Mouse (Mus musculus): ENCODE data around the gene Scrn1. TPM values are rescaled to one million over a fixed set of nuclear protein-coding genes. Genes with fewer than 3 reads are reported as not detected.

The Scrn1 gene
- 0.32 and 0.35 TPM in 2 replicates for polyA plus RNA-seq (2015; fragmentation: Nextera tagmentation; extraction: Ambion mirVana)

DNA sequence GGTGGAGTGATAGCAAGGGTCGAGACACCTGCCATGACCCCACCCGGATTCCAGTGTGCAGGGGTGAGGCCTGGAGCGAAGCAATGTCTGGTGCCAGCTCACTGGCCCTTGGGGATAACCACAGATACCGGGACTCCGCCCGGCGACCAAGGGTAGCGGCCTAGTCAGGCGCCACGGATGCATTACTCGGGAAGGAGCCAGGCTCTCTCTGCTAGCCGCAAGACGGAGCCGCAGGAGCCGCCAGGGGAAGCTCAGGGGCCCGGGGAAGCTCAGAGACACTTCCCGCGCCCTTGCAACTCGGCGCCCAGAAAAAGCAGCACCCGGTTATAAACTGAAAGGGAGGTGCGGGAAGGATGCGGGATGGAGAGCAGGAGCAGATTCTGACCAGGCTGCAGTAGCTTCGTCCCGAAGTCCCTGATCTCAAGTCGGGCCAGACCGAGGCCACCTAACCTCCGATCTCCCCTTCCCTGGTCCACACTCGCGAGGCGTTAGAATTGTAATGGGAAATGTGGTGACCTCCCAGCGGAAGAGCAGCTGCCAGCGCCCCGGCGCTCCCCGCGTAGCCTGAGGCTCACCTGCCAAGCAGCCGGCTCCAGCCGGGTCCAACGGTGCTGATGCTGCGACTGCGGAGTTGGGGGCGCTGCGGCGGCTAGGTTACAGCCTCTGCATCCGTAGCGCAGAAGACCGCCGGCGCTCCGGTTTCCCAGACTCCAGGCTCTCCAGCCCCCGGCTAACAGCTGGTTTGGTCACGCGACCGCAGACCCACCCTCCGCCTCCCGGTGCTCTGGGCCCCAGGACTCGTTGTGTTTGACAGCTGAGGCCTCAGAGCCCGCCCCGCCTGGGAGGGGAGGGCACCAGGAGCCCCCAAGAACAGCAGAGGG, at the start of gene Scrn1:
Gene Scrn1 (minus strand): TSS at position 825 of the 881 bp plus-strand sequence.
- no peak for TF ChIP-seq EP300 (IDR thresholded peaks at IDR 0.05; ENCODE audit: low read depth)
- TF ChIP-seq CTCF (IDR thresholded peaks at IDR 0.05; ENCODE audit: low read depth) = no peak
- H3K27me3 ChIP-seq (ENCODE audit: insufficient read depth, low read length) = peaks cover 29% of the 10 kb centered on the region
- H3K4me1 ChIP-seq (ENCODE audit: insufficient read depth) = no peaks in the 10 kb centered on the region; the same call in 1 of the 2 replicates
- ATAC-seq (no peak), DNase-seq (peak; percentile 19)
- H3K4me2 ChIP-seq (ENCODE audit: low read depth, low read length) = peak within 1 kb of the TSS; percentile 74
- no peak within 1 kb of the TSS for H3K27ac ChIP-seq (ENCODE audit: low read depth)
- H3K4me3 ChIP-seq (ENCODE audit: low read depth, low read length) = peak within 1 kb of the TSS; percentile 45
- H3K9ac ChIP-seq (replicated peaks) = peak within 1 kb of the TSS; percentile 9; the same call in 1 of the 2 replicates
- 2% methylated on average over 60 of the region's 60 CpGs for WGBS (ENCODE audit: insufficient replicate concordance)
- no peaks in the 10 kb centered on the region for H3K9me3 ChIP-seq (ENCODE audit: low read length)
- no peaks in the 10 kb centered on the region for H3K36me3 ChIP-seq (replicated peaks; ENCODE audit: insufficient read depth, low read length)

DNA sequence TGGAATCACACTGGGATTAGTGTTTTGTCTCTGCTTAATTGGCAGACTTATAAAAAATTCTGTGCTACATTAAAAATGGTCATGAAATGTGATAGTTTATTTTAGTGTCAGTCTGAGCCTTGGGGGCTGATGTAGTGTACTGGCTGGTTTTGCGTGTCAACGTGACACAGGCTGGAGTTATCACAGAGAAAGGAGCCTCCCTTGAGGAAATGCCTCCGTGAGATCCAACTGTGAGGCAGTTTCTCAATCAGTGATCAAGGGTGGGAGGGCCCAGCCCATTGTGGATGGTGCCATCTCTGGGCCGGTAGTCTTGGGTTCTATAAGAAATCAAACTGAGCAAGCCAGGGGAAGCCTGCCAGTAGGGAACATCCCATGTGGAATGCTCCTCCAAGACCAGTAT, 40.0 kb upstream of the Scrn1 start:
- H3K36me3 ChIP-seq (replicated peaks; ENCODE audit: insufficient read depth, low read length) = no peaks in the 10 kb centered on the region
- no peak overlapping the region for H3K27ac ChIP-seq (ENCODE audit: low read depth)
- H3K4me1 ChIP-seq (ENCODE audit: insufficient read depth) = peaks cover 5% of the 10 kb centered on the region
- DNase-seq (no peak), ATAC-seq (no peak)
- no peak for TF ChIP-seq CTCF (IDR thresholded peaks at IDR 0.05; ENCODE audit: low read depth)
- TF ChIP-seq EP300 (IDR thresholded peaks at IDR 0.05; ENCODE audit: low read depth) = no peak
- H3K27me3 ChIP-seq (ENCODE audit: insufficient read depth, low read length) = no peaks in the 10 kb centered on the region
- no peak overlapping the region for H3K9ac ChIP-seq (replicated peaks)
- no peak overlapping the region for H3K4me3 ChIP-seq (ENCODE audit: low read depth, low read length)
- 57% methylated on average over 4 of the region's 4 CpGs for WGBS (ENCODE audit: insufficient replicate concordance)
- H3K9me3 ChIP-seq (ENCODE audit: low read length) = no peaks in the 10 kb centered on the region
- no peak overlapping the region for H3K4me2 ChIP-seq (ENCODE audit: low read depth, low read length)

DNA sequence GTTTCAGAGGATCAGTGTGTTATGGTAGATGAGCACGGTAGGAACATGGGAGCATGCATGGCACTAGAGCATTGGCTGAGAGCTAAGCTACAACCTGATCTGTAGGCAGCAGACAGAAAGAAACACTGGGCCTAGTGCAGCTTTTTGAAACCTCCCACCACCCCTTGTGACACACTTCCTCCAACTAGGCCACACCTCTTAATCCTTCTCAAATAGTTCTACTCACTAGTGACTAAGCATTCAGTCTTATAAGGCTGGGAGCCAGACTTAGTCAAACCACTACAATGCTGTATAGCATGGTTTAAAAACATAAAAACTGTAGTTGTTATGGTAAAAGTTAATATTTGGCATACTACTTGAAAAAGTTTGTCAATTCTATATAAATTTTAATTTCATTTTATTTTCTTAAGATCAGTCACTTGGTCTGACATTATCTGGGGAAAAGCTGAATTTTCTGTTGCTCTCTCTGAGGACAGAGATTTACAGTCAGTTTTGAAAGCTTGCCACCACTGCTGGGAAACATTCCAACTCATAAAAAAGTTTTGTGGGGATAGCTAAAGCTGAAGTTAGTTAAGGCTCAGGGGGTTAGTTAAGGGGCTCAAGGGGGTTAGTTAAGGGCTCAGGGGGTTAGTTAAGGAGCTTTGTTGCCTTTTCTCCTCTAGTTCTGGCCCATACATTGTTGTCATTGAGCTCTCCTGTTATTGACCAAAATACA, 37.9 kb upstream of the Scrn1 start:
- Histone ChIP-seq H3K4me1 (ENCODE audit: insufficient read depth) (peaks cover 8% of the 10 kb centered on the region), H3K9me3 (ENCODE audit: low read length) (no peaks in the 10 kb centered on the region), H3K4me3 (ENCODE audit: low read depth, low read length) (no peak overlapping the region), H3K36me3 (replicated peaks; ENCODE audit: insufficient read depth, low read length) (no peaks in the 10 kb centered on the region), H3K9ac (replicated peaks) (no peak overlapping the region), H3K27ac (ENCODE audit: low read depth) (no peak overlapping the region), H3K4me2 (ENCODE audit: low read depth, low read length) (no peak overlapping the region), H3K27me3 (ENCODE audit: insufficient read depth, low read length) (no peaks in the 10 kb centered on the region)
- DNase-seq (no peak), ATAC-seq (no peak)
- WGBS (ENCODE audit: insufficient replicate concordance) = 91% methylated on average over 1 of the region's 1 CpGs
- TF ChIP-seq CTCF (IDR thresholded peaks at IDR 0.05; ENCODE audit: low read depth) = no peak
- no peak for TF ChIP-seq EP300 (IDR thresholded peaks at IDR 0.05; ENCODE audit: low read depth)

DNA sequence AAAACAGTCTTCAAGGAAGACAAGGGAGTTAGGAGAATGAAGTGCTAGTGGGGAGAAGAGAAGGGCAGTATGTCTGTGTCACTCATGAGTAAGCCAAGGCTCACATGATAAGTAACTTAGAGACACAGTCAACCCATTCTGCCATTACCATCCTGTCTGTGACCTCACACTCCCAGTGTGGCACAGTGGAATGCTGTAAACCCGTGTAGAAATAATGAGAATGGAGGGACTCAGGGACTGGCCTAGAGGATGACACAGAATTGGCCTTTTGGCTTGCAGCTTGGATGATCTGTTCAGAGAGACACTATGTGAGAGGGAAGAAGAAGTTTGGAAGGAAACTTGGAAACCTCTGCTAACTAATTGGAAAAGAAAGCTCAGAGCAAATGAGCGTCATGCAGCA, 36.6 kb upstream of the Scrn1 start:
- no peak overlapping the region for H3K4me3 ChIP-seq (ENCODE audit: low read depth, low read length)
- H3K9me3 ChIP-seq (ENCODE audit: low read length) = no peaks in the 10 kb centered on the region
- TF ChIP-seq CTCF (IDR thresholded peaks at IDR 0.05; ENCODE audit: low read depth) (no peak), EP300 (IDR thresholded peaks at IDR 0.05; ENCODE audit: low read depth) (no peak)
- no peak for ATAC-seq
- WGBS (ENCODE audit: insufficient replicate concordance) = 83% methylated on average over 2 of the region's 2 CpGs
- no peak overlapping the region for H3K4me2 ChIP-seq (ENCODE audit: low read depth, low read length)
- DNase-seq = no peak
- no peak overlapping the region for H3K9ac ChIP-seq (replicated peaks)
- no peaks in the 10 kb centered on the region for H3K27me3 ChIP-seq (ENCODE audit: insufficient read depth, low read length)
- no peaks in the 10 kb centered on the region for H3K36me3 ChIP-seq (replicated peaks; ENCODE audit: insufficient read depth, low read length)
- peaks cover 8% of the 10 kb centered on the region for H3K4me1 ChIP-seq (ENCODE audit: insufficient read depth)
- H3K27ac ChIP-seq (ENCODE audit: low read depth) = no peak overlapping the region

DNA sequence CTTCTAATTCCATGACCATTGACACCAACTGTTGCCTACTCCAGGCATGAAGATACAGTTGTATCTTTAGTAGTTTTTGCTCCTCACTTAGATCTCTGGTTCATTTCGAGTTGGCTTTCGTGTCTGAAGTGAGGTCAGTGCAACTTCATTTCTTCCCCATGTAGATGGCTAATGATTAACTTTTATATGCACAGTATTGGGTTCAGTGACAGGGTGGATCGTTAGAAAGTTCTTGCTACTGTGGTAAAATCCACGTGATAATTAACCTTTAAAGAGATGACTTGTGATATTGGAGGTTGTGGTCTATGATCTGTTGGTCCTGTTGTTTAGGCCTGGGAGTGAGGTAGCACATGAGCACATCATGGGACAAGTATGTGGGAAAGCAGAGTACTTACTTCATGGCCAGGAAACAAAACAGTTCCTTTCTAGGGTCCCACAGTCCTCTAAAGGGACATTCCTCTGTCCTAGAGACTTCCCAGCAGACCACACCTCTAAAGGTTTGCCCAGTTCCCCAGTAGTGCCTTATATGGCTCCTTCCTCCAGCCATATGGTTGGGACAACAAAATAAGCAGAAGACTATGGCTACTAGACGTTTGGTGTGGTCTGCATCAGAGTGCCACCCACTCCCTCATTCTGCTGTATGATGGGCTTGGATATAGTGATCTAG, 34.5 kb upstream of the Scrn1 start:
- H3K36me3 ChIP-seq (replicated peaks; ENCODE audit: insufficient read depth, low read length) = no peaks in the 10 kb centered on the region
- H3K27me3 ChIP-seq (ENCODE audit: insufficient read depth, low read length) = no peaks in the 10 kb centered on the region
- DNase-seq = no peak
- H3K4me3 ChIP-seq (ENCODE audit: low read depth, low read length) = no peak overlapping the region
- peaks cover 10% of the 10 kb centered on the region for H3K4me1 ChIP-seq (ENCODE audit: insufficient read depth)
- H3K27ac ChIP-seq (ENCODE audit: low read depth) = peak overlapping the region; percentile 85
- TF ChIP-seq EP300 (IDR thresholded peaks at IDR 0.05; ENCODE audit: low read depth) (no peak), CTCF (IDR thresholded peaks at IDR 0.05; ENCODE audit: low read depth) (no peak)
- ATAC-seq = peak; percentile 89
- whole genome bisulfite sequencing (ENCODE audit: insufficient replicate concordance) = 56% methylated on average over 5 of the region's 5 CpGs
- H3K4me2 ChIP-seq (ENCODE audit: low read depth, low read length) = no peak overlapping the region
- no peaks in the 10 kb centered on the region for H3K9me3 ChIP-seq (ENCODE audit: low read length)
- no peak overlapping the region for H3K9ac ChIP-seq (replicated peaks)

DNA sequence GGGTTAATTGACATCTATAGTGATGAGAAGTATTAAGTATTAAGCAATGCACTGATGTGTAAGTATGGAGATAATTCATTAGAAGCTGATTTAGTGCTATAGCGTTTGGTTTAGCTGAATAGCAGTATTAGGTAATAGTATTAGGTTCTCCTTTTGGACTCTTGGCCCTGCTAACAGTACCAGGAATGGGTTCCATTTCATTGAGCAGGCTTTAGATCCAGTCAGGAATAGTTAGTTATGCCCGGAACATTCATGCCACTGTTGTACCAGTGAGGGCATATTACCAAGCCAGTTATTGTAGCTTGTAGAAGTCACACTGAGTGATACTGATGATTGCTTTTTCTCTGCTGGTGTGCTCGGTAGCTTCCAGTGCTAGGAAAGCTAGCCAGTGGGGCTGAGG, 31.4 kb upstream of the Scrn1 start:
- 74% methylated on average over 3 of the region's 3 CpGs for WGBS (ENCODE audit: insufficient replicate concordance)
- Histone ChIP-seq H3K36me3 (replicated peaks; ENCODE audit: insufficient read depth, low read length) (no peaks in the 10 kb centered on the region), H3K27me3 (ENCODE audit: insufficient read depth, low read length) (no peaks in the 10 kb centered on the region), H3K4me2 (ENCODE audit: low read depth, low read length) (no peak overlapping the region), H3K27ac (ENCODE audit: low read depth) (no peak overlapping the region), H3K9me3 (ENCODE audit: low read length) (no peaks in the 10 kb centered on the region), H3K4me3 (ENCODE audit: low read depth, low read length) (no peak overlapping the region), H3K9ac (replicated peaks) (no peak overlapping the region), H3K4me1 (ENCODE audit: insufficient read depth) (peaks cover 21% of the 10 kb centered on the region)
- no peak for ATAC-seq
- DNase-seq = no peak
- TF ChIP-seq CTCF (IDR thresholded peaks at IDR 0.05; ENCODE audit: low read depth) = no peak
- no peak for TF ChIP-seq EP300 (IDR thresholded peaks at IDR 0.05; ENCODE audit: low read depth)

Data from liver, postnatal 0 days (tissue).